Mouse (Mus musculus): ENCODE measurements around the gene Bap1. TPM values are rescaled to one million over a fixed set of nuclear protein-coding genes. Genes with fewer than 3 reads are reported as not detected.

Bap1 gene
- 10 to 100 TPM; 42.4 to 45.3 TPM for total RNA-seq (2021)
- long read RNA-seq, experiment 1, transcript Bap1-201 (17 exons, 3,460 nt) = major isoform, 50 of 77 reads
- long read RNA-seq, experiment 1, partial matches to known transcripts = 17 of 77 reads
- long read RNA-seq, experiment 1, other reads (novel, unspliced or antisense) = 9 of 77 reads
- long read RNA-seq, experiment 2, transcript Bap1-201 (17 exons, 3,460 nt) = major isoform, 28 of 35 reads
- long read RNA-seq, experiment 2, partial matches to known transcripts = 1 of 35 reads
- long read RNA-seq, experiment 2, other reads (novel, unspliced or antisense) = 6 of 35 reads

- DNase-seq = peak; percentile 95 to 98
These were observed at the start of gene Bap1, which contains the start of gene Phf7 for GRCm38 (mm10) chr14:31251084-31251604. Gene Bap1, plus strand, starts transcription at chr14:31251450. Gene Phf7, minus strand, starts transcription at chr14:31251317.

DNA sequence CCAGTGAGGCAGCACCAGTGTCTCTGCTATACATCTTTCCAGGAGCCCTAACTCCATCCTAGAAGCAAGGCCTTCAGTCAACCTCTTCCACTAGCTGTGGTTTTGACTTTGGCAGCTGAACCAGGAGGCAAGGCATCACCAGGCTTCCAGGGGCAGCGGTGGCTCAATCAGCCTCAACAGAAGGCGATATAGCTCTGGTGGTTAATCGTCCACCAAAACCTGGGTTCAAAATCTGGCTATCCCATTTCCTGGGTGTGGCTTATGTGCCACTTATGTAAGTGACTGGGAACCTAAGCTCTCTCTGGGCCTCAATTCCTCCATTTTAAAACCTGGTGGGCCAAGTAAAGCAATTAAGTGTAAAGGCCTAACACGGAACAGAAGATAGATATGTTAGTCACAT, 46.4 kb upstream of the Bap1 start:
- DNase-seq = no peak

DNA sequence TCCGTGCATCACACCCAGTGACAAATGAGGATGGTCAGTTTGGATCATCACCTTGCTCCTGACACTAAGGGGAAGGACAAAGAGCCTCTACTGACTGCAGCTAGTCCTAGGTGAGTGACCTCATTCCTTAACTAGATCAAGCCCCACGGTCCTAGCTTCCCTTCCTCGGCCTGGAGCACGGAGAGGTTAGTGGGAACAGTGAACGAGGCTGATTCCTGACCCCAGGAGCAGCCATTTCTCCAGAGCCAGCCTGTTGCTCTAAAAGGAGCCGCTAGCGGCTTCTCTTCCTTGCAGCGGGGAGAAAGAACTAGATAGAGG, 46.0 kb upstream of the Bap1 start:
- DNase-seq = no peak

- peak; percentile 61 to 75 for DNase-seq
These were observed 45.4 kb upstream of the Bap1 start for GRCm38 (mm10) chr14:31205562-31206467.

DNA sequence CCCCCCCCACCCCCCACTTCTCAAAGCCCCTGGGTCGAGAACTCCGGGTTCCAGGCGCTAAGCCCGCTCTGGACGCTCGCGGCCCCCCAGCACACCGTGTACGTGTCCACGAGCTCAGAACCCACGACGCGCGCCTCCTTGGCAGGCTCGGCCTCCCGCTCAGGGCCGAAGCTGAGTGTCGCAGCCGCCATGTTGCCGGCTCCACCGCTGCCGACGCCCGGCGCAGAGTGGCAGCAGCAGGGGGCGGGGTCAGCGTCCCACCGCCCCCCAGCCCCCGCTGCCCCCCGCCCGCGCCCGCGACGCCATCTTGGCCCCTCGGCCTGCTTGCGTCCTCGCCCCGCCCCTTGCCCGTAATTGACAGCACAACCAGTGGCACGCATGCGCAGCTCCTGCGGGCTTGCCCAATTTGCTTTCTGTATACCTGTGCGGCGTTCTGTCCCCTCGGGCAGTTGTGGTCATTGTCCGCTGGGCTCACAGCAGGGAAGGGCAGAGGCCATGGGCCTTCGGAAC, 44.7 kb upstream of the Bap1 start:
- DNase-seq = peak; percentile 96 to 98

- peak in 1 of 2 experiments; percentile 46 for DNase-seq
These were observed 44.0 kb upstream of the Bap1 start for GRCm38 (mm10) chr14:31207070-31207830.

GRCm38 (mm10) chr14:31208084-31208483, 43.2 kb upstream of the Bap1 start, which contains the start of gene Tnnc1:
Gene Tnnc1, plus strand, starts transcription at chr14:31208312.
- DNase-seq = peak; percentile 66 to 75

- DNase-seq = peak; percentile 69 to 83
These were observed 42.1 kb upstream of the Bap1 start for GRCm38 (mm10) chr14:31209133-31209557.

DNA sequence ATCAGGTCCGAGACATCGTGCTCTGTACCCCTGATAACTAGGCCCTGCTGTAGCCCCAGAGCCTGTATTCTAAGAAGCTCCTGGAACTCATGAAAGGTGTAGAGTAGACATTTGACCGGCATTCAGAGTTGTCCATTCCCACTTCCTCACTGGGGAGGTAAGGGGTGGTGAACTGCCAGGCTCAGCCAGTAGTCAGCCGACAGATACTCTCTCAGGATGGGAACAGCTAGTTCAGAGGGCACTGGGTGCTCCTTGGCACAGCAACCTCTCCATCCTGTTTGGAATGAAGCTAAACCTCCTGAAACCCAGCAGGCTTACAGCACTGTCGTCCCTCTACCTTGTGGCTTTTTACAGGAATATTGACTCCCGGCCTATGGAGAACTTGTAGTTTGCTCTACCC, 39.4 kb upstream of the Bap1 start:
- no peak for DNase-seq

GRCm38 (mm10) chr14:31212499-31212898, 38.8 kb upstream of the Bap1 start:
- no peak for DNase-seq

- no peak for DNase-seq
These were observed 37.4 kb upstream of the Bap1 start for GRCm38 (mm10) chr14:31213868-31214267.

DNA sequence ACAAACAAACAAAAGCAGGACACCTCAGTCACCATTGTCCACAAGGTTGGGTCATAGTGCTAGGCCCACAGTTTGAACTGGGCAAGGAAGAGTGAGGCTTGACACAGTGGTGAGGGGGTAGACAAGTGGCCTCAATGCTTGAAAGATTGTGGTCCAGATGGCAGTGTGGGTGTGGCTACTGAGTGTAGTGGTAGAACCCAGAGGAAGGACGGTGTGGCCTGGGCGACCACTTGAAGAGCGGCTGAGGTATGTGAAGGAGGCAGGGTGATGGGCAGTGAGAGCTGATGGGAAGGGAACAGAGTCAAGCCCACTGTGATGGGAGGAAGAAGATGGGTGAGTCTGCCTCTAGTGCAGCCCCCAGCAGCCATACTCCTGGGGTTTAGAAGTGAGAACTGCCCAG, 36.6 kb upstream of the Bap1 start:
- DNase-seq = no peak

DNA sequence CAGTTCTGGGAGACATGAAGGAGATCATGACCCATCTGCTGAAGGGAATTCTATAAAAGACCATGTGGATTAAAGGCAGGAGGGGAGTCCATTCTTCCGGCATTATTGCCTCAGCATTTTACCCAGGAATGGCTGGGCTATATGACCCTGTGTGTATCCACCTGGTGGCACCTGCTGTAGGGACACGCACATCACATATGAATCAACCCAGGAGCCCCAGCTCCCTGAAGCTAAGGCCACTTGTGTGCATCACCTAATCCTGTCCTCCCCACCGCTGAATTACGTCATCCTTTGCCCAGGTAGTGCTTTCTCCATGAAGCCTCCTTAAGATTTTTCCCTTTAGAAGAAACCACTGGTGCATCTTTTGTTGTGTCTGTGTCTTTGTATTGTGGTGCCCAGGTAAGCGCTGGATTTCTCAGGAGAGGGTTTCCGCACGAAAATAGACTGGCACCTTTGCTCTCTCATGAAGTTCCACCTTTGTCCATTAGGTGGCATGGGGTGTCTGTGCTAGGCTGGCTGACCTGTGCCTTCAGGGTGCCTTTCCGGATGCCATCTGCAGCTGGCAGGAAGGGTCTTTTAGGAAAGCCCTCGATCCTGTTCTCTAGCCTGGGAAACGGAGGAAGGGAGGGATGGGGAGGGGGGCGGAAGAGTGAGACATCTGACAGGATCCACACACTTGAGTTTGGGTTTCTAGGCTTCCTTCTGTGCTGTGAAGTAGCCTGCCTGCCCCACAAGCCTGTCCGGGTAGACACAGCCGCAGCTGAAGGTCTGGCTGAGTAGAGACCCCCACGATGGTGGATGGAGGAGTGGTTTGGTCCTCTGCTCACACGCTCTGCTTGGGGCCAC, 35.9 kb upstream of the Bap1 start:
- DNase-seq = peak; percentile 70 to 84

DNA sequence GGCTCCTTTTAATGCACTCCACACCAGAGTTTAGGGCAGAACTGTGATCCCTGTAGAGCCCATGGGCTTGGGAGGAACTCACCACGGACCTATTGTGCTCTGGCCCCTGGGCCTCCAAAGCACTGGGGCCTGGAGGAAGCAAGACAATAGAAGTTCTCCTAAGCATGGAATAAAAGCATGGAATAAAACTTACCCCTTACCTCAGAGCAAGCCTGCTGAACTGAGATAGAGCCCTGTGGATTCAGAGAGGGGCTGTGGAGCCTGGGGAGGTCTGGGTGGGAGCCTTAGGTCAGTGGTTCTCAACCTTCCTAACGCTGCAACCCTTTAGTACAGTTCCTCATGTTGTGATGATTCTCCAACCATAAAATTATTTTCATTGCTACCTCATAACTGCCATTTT, 34.4 kb upstream of the Bap1 start, which contains the start of gene Nisch:
Gene Nisch, minus strand, starts transcription at position 101 of the 400 bp plus-strand sequence.
- no peak for DNase-seq

- peak; percentile 61 to 70 for DNase-seq
These were observed 33.6 kb upstream of the Bap1 start, which contains the start of gene Sema3g for GRCm38 (mm10) chr14:31217666-31218065. Gene Sema3g, plus strand, starts transcription at chr14:31217860.

DNA sequence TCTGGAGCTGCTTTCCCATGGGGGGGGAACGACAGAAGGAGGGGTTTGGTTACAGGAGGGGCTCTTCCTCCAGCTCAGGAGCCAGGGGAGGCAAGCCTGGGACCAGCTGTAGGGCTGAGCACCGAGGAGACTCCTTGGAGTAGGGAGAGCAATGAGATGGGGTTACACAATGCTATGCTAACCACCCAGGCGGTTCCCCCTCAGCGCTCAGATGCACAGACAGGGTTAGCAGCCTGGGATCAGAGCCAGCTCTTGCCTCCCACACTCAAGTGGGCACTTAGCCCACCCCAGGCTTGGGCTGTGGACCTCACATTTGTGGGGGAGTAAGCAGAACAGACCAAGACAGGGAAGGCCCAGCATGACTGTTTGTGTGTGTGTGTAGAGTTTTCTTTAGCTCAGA, 24.3 kb upstream of the Bap1 start:
- DNase-seq = peak in 1 of 2 experiments; percentile 59

- no peak for DNase-seq
These were observed 23.0 kb upstream of the Bap1 start for GRCm38 (mm10) chr14:31228234-31228633.

GRCm38 (mm10) chr14:31230442-31230841, 20.8 kb upstream of the Bap1 start:
- DNase-seq = no peak

- peak; percentile 45 to 55 for DNase-seq
These were observed 18.7 kb upstream of the Bap1 start for GRCm38 (mm10) chr14:31232404-31233069.
